ENCODE assay signal across 11 mouse cellular contexts in the genomic region with DNA sequence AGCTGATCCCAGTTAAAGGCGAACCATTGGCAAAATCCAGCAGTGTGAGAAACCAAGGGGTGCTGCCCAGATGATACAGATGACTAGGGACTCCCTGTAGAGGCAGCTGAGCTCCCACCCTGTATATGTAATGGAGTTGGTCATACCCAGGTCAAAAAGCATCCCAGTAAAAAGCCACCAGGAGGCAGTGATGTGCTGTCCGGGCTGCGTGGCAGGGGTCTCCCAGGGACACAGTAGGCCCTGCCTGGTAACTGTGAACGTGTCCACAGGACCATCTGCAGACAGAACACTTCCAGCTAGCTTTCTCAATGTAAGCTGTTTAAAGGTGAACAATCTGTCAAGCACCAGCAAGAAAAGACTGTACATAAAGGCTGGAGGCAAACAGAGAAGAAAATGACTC.
A peak's percentile ranks its signal among the peaks of the same experiment; 100 is the strongest.
DNase-seq lines count a peak whose midpoint lies in the region; ATAC-seq and TF ChIP-seq lines count a peak whose summit lies in the region.
"Had no signal": no experiment of that assay in that cellular context is flagged by ENCODE, and none has a peak within 500 bp of the region (broad histone marks: within the 10 kb centered on the region; RNA-seq: fewer than 3 reads in every experiment).

No protein-coding gene starts in this region.

- no peaks in the 10 kb centered on the region for H3K9me3 ChIP-seq in forebrain, postnatal 0 days (ENCODE audit: low read length)
- no peaks in the 10 kb centered on the region for H3K9me3 ChIP-seq in forebrain, embryonic 16.5 days (ENCODE audit: control insufficient read depth, low read length)
- no peaks in the 10 kb centered on the region for H3K9me3 ChIP-seq in lung, embryonic 14.5 days (ENCODE audit: low read depth, low read length)
- no peaks in the 10 kb centered on the region for H3K9me3 ChIP-seq in midbrain, embryonic 15.5 days
- H3K9me3 ChIP-seq: heart, embryonic 10.5 days; liver, embryonic 13.5 days had no signal

- H3K27me3 ChIP-seq in forebrain, postnatal 0 days (ENCODE audit: insufficient read depth, low read length), result no peaks in the 10 kb centered on the region
- H3K27me3 ChIP-seq in forebrain, embryonic 16.5 days (replicated peaks; ENCODE audit: control insufficient read depth, insufficient read depth, low read length), result no peaks in the 10 kb centered on the region
- no peaks in the 10 kb centered on the region for H3K27me3 ChIP-seq in lung, embryonic 14.5 days (ENCODE audit: insufficient read depth, low read length)
- H3K27me3 ChIP-seq in midbrain, embryonic 15.5 days (replicated peaks), result no peaks in the 10 kb centered on the region
- H3K27me3 ChIP-seq: liver, embryonic 13.5 days had no signal

- no peak for ATAC-seq in forebrain, postnatal 0 days
- no peak for ATAC-seq in forebrain, embryonic 16.5 days
- ATAC-seq in lung, embryonic 14.5 days (ENCODE audit: insufficient read depth), result no peak
- ATAC-seq in midbrain, embryonic 15.5 days (replicated peaks), result peak; percentile 57; the same call in 1 of the 2 replicates

- no peak overlapping the region for H3K9ac ChIP-seq in forebrain, postnatal 0 days
- no peak overlapping the region for H3K9ac ChIP-seq in forebrain, embryonic 16.5 days (replicated peaks; ENCODE audit: low read depth, low read length)
- H3K9ac ChIP-seq in lung, embryonic 14.5 days, result no peak overlapping the region
- H3K9ac ChIP-seq in midbrain, embryonic 15.5 days, result no peak overlapping the region
- H3K9ac ChIP-seq: liver, embryonic 13.5 days had no signal

- no peaks in the 10 kb centered on the region for H3K36me3 ChIP-seq in forebrain, postnatal 0 days (ENCODE audit: insufficient read depth)
- no peaks in the 10 kb centered on the region for H3K36me3 ChIP-seq in forebrain, embryonic 16.5 days (ENCODE audit: control insufficient read depth, insufficient read depth)
- no peaks in the 10 kb centered on the region for H3K36me3 ChIP-seq in lung, embryonic 14.5 days (ENCODE audit: insufficient read depth)
- no peaks in the 10 kb centered on the region for H3K36me3 ChIP-seq in midbrain, embryonic 15.5 days (replicated peaks)
- H3K36me3 ChIP-seq: liver, embryonic 13.5 days had no signal

- TF ChIP-seq CTCF in forebrain, postnatal 0 days (IDR thresholded peaks at IDR 0.05; ENCODE audit: low read depth), result peak; percentile 52
- TF ChIP-seq CTCF in lung, embryonic 14.5 days (IDR thresholded peaks at IDR 0.05; ENCODE audit: low read depth), result peak; percentile 51

- intact Hi-C loops in gastrocnemius, postnatal 14 days (cut with DNase I; ENCODE audit: low total_unique reads), result no loop called here

- WGBS in forebrain, postnatal 0 days, result 46% methylated on average over 4 of the region's 4 CpGs
- WGBS in forebrain, embryonic 16.5 days, result 37% methylated on average over 4 of the region's 4 CpGs
- 60% methylated on average over 4 of the region's 4 CpGs for WGBS in lung, embryonic 14.5 days
- WGBS in midbrain, embryonic 15.5 days, result 36% methylated on average over 4 of the region's 4 CpGs

- DNase-seq in forebrain, postnatal 0 days, result no peak
- DNase-seq in lung, embryonic 14.5 days, result no peak
- DNase-seq in lung, postnatal 25 days (ENCODE audit: low spot score), result no peak
- peak; percentile 51 for DNase-seq in embryo, embryonic 11 days
- DNase-seq in gastrocnemius, postnatal 14 days, result no peak
- DNase-seq in ovary, postnatal 36 days (ENCODE audit: low spot score), result no peak
- DNase-seq: B cell, adult 2 months; liver, embryonic 13.5 days had no signal

- H3K4me2 ChIP-seq in forebrain, postnatal 0 days (ENCODE audit: low read depth), result no peak overlapping the region
- H3K4me2 ChIP-seq in forebrain, embryonic 16.5 days (ENCODE audit: low read length), result no peak overlapping the region
- H3K4me2 ChIP-seq in lung, embryonic 14.5 days, result no peak overlapping the region
- H3K4me2 ChIP-seq in midbrain, embryonic 15.5 days, result no peak overlapping the region
- H3K4me2 ChIP-seq: liver, embryonic 13.5 days had no signal

- no peak overlapping the region for H3K27ac ChIP-seq in forebrain, postnatal 0 days (ENCODE audit: low read depth, low read length)
- H3K27ac ChIP-seq in forebrain, embryonic 16.5 days (ENCODE audit: low read length), result no peak overlapping the region
- no peak overlapping the region for H3K27ac ChIP-seq in lung, embryonic 14.5 days (ENCODE audit: low read depth)
- H3K27ac ChIP-seq in midbrain, embryonic 15.5 days, result peak overlapping the region; percentile 25; the same call in 1 of the 2 replicates
- H3K27ac ChIP-seq: heart, embryonic 10.5 days; liver, embryonic 13.5 days had no signal

- H3K4me1 ChIP-seq in forebrain, postnatal 0 days (ENCODE audit: insufficient read depth), result peaks cover 9% of the 10 kb centered on the region; the same call in 1 of the 2 replicates
- H3K4me1 ChIP-seq in forebrain, embryonic 16.5 days (replicated peaks; ENCODE audit: control insufficient read depth, insufficient read depth, low read length), result peaks cover 15% of the 10 kb centered on the region
- no peaks in the 10 kb centered on the region for H3K4me1 ChIP-seq in lung, embryonic 14.5 days (ENCODE audit: insufficient read depth)
- H3K4me1 ChIP-seq in midbrain, embryonic 15.5 days, result peaks cover 41% of the 10 kb centered on the region

- H3K4me3 ChIP-seq in forebrain, postnatal 0 days (ENCODE audit: low read depth, low read length), result no peak overlapping the region
- no peak overlapping the region for H3K4me3 ChIP-seq in forebrain, embryonic 16.5 days (replicated peaks; ENCODE audit: low read length)
- no peak overlapping the region for H3K4me3 ChIP-seq in lung, embryonic 14.5 days (ENCODE audit: low read depth, low read length)
- H3K4me3 ChIP-seq in midbrain, embryonic 15.5 days, result no peak overlapping the region
- H3K4me3 ChIP-seq: heart, embryonic 10.5 days; liver, embryonic 13.5 days had no signal
